Mouse (Mus musculus): ENCODE data around the gene Eva1c. TPM values are rescaled to one million over a fixed set of nuclear protein-coding genes. Genes with fewer than 3 reads are reported as not detected.

Gene Eva1c
- polyA plus RNA-seq, 1 experiment: 1.7 TPM

DNA sequence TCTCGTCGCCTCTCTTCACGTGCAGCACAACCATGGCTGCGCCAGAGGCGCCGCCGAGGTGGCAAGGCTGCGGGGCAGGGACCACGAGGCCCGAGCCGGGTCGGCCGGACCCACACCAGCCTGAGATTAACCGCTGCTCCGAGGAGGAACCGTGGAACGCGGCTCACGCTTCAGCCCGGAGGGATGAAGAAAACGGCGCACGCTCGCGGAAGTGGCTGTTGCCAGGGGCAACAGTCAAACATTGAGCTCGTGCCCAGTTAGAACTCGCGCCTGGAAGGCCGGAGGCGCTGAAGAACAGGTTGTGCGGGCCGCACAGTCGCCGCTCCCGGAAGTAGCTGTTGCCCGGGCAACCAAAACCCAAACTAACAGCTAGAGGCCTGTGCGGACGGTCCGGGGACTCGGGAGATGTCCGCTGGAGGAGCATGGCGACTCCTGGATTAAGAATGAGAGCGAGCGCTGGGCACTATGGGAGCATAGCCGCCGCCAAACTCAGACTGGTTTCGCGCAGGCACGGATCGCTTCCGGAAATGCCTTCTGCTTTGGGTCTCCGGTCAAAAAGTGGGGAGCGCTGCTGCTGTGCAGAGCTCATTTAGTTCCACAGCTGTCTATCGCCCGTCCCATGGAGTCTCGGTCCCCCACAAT, 108.3 kb downstream of the Eva1c start, which contains the start of gene Cfap298:
Cfap298 (minus strand) TSS at position 428 of the 642 bp plus-strand sequence.
- Histone ChIP-seq H3K4me1 (ENCODE audit: control insufficient read depth, insufficient read depth, insufficient read length) (no peaks in the 10 kb centered on the region; the same call in 1 of the 2 replicates), H3K27me3 (ENCODE audit: control insufficient read depth, insufficient read depth, low read length) (no peaks in the 10 kb centered on the region), H3K4me3 (ENCODE audit: extremely low read depth, insufficient read depth, insufficient read length) (peak within 1 kb of the TSS; percentile 89), H3K27ac (ENCODE audit: insufficient read depth, low read length) (peak within 1 kb of the TSS; percentile 66), H3K36me3 (ENCODE audit: control insufficient read depth, insufficient read depth, low read length) (peaks cover 3% of the 10 kb centered on the region)
- peak; percentile 84 to 93 for DNase-seq (ENCODE audit: low read depth in 1 of 2, low spot score in 2 of 2)
- under 1% methylated on average over 56 of the region's 56 CpGs for WGBS
- no peak for TF ChIP-seq CTCF (IDR thresholded peaks at IDR 0.05; ENCODE audit: extremely low read depth, insufficient read depth, insufficient read length, insufficient replicate concordance)

DNA sequence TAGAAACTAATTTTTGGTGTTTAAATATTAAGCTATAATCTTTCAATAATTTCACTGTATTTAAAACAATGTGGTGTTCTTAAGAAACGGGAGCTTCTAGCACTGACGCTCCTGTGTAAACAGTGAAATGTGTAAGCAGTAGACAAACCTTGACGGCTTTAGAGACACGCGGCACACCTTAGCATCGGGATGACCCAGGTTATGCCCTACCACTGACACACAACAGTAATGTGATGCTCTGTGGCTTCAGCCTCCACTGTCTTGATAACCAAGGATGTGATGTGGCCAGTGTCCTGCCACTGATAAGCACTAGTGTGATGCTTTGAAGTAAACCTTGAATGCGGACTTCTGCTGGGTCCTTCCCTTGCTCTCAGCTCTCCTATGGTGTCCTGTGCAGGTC, 114.7 kb downstream of the Eva1c start:
- H3K36me3 ChIP-seq (ENCODE audit: control insufficient read depth, insufficient read depth, low read length): peaks cover 14% of the 10 kb centered on the region
- H3K27me3 ChIP-seq (ENCODE audit: control insufficient read depth, insufficient read depth, low read length): no peaks in the 10 kb centered on the region
- DNase-seq (ENCODE audit: low read depth in 1 of 2, low spot score in 2 of 2): no peak
- TF ChIP-seq POLR2A (IDR thresholded peaks at IDR 0.05; ENCODE audit: low read depth, low read length): no peak
- H3K4me1 ChIP-seq (ENCODE audit: control insufficient read depth, insufficient read depth, insufficient read length): no peaks in the 10 kb centered on the region
- WGBS: 94% methylated on average over 7 of the region's 7 CpGs
- no peak overlapping the region for H3K4me3 ChIP-seq (ENCODE audit: extremely low read depth, insufficient read depth, insufficient read length)
- H3K27ac ChIP-seq (ENCODE audit: insufficient read depth, low read length): no peak overlapping the region

DNA sequence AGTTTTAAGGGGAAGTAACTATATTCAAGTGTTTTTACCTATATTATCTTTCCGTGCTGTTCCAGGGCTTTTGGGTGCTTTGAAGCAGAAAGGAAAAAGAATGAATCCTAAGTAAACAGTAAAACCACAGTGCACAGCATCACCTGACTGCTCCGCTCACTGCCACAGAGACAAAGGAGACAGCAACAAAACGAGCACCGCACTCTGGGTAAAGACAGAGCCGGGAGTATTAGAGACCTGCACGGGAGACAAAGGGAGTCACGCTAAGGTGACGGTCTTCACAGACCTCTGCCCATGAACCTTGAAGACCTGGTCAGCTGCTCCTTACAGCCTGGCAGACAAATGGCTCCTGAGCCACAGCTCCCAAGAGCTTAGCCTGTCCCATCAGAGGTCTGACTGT, 120.5 kb downstream of the Eva1c start:
- no peaks in the 10 kb centered on the region for H3K27me3 ChIP-seq (ENCODE audit: control insufficient read depth, insufficient read depth, low read length)
- TF ChIP-seq CTCF (IDR thresholded peaks at IDR 0.05; ENCODE audit: extremely low read depth, insufficient read depth, insufficient read length, insufficient replicate concordance) (no peak), POLR2A (IDR thresholded peaks at IDR 0.05; ENCODE audit: low read depth, low read length) (no peak)
- no peak for DNase-seq (ENCODE audit: low read depth in 1 of 2, low spot score in 2 of 2)
- WGBS: 96% methylated on average over 8 of the region's 8 CpGs
- H3K4me3 ChIP-seq (ENCODE audit: extremely low read depth, insufficient read depth, insufficient read length): no peak overlapping the region
- no peaks in the 10 kb centered on the region for H3K4me1 ChIP-seq (ENCODE audit: control insufficient read depth, insufficient read depth, insufficient read length)
- H3K27ac ChIP-seq (ENCODE audit: insufficient read depth, low read length): no peak overlapping the region
- peaks cover 23% of the 10 kb centered on the region for H3K36me3 ChIP-seq (ENCODE audit: control insufficient read depth, insufficient read depth, low read length)

DNA sequence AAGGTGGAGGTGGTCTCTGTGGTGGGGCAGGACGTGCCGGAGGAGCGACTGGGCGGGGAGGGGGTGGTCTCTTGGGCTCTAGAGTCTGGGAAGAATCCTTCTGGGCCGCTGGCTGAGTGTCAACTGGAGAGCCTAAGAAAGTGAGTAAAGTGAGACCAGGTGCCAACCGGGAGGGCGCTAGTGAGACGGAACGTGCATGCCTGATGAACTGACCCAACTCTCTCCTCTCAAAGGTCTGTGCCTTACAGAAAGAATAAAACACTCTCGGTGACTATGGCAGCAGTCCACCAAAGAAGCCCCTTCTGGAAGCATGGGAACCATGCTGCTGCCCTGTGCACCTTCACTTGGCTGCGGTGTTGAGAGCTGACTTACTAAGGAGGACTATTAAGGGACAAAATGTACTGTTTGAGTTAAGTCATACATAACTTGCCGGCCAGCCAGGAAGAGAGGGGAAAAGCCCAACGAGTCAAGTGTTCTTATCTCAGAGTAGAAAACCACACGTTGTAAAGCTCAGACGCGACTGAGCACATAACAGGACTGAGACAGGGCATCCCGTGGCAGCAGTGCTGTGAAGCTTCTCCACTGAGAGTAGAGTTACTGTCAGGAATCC, 123.9 kb downstream of the Eva1c start:
- WGBS: 85% methylated on average over 17 of the region's 17 CpGs
- TF ChIP-seq CTCF (IDR thresholded peaks at IDR 0.05; ENCODE audit: extremely low read depth, insufficient read depth, insufficient read length, insufficient replicate concordance): no peak
- no peak for TF ChIP-seq POLR2A (IDR thresholded peaks at IDR 0.05; ENCODE audit: low read depth, low read length)
- no peak overlapping the region for H3K27ac ChIP-seq (ENCODE audit: insufficient read depth, low read length)
- no peaks in the 10 kb centered on the region for H3K27me3 ChIP-seq (ENCODE audit: control insufficient read depth, insufficient read depth, low read length)
- DNase-seq (ENCODE audit: low read depth in 1 of 2, low spot score in 2 of 2): no peak
- no peak overlapping the region for H3K4me3 ChIP-seq (ENCODE audit: extremely low read depth, insufficient read depth, insufficient read length)
- peaks cover 19% of the 10 kb centered on the region for H3K36me3 ChIP-seq (ENCODE audit: control insufficient read depth, insufficient read depth, low read length)
- H3K4me1 ChIP-seq (ENCODE audit: control insufficient read depth, insufficient read depth, insufficient read length): no peaks in the 10 kb centered on the region

DNA sequence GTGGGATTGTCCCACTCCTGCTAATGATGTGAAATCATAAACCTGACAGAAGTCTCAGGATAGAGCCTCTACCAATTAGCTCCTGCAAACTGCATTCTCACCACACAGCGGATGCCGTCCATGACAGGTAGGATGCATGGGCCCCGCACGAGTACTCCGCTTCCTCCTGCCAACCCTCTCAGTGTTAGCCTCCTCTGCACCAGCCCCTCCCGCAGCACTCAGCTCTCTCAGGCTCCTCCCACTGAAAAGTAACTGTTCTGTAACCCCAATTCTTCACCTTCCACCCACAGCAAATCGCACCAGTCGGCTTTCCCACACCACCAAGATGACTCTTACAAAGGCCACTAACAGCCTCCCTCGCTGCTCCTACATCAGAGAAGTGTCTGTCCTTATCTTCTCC, 126.6 kb downstream of the Eva1c start:
- WGBS: 88% methylated on average over 9 of the region's 9 CpGs
- no peaks in the 10 kb centered on the region for H3K27me3 ChIP-seq (ENCODE audit: control insufficient read depth, insufficient read depth, low read length)
- peaks cover 18% of the 10 kb centered on the region for H3K36me3 ChIP-seq (ENCODE audit: control insufficient read depth, insufficient read depth, low read length)
- no peak overlapping the region for H3K27ac ChIP-seq (ENCODE audit: insufficient read depth, low read length)
- TF ChIP-seq CTCF (IDR thresholded peaks at IDR 0.05; ENCODE audit: extremely low read depth, insufficient read depth, insufficient read length, insufficient replicate concordance): no peak
- no peak for TF ChIP-seq POLR2A (IDR thresholded peaks at IDR 0.05; ENCODE audit: low read depth, low read length)
- no peaks in the 10 kb centered on the region for H3K4me1 ChIP-seq (ENCODE audit: control insufficient read depth, insufficient read depth, insufficient read length)
- H3K4me3 ChIP-seq (ENCODE audit: extremely low read depth, insufficient read depth, insufficient read length): no peak overlapping the region
- no peak for DNase-seq (ENCODE audit: low read depth in 1 of 2, low spot score in 2 of 2)

DNA sequence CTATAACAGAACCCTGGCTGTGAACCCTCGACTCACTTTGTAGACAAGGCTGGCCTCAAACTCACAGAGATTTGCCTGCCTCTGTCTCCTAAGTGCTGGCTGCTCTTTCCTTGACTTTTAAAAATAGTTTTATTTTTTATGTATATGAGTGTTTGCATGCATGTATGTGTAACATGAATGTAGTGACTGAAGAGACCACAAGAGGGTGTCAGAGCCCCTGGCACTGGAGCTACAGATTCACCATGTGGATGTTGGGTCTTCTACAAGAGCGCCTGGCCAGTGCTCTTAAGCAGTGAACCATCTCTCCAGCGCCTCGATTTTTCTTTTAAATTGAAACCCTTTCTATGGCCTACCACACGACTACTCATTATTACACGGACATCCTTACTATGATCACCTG, 127.3 kb downstream of the Eva1c start:
- no peaks in the 10 kb centered on the region for H3K27me3 ChIP-seq (ENCODE audit: control insufficient read depth, insufficient read depth, low read length)
- TF ChIP-seq POLR2A (IDR thresholded peaks at IDR 0.05; ENCODE audit: low read depth, low read length) (no peak), CTCF (IDR thresholded peaks at IDR 0.05; ENCODE audit: extremely low read depth, insufficient read depth, insufficient read length, insufficient replicate concordance) (no peak)
- no peak overlapping the region for H3K4me3 ChIP-seq (ENCODE audit: extremely low read depth, insufficient read depth, insufficient read length)
- H3K4me1 ChIP-seq (ENCODE audit: control insufficient read depth, insufficient read depth, insufficient read length): no peaks in the 10 kb centered on the region
- peaks cover 18% of the 10 kb centered on the region for H3K36me3 ChIP-seq (ENCODE audit: control insufficient read depth, insufficient read depth, low read length)
- DNase-seq (ENCODE audit: low read depth in 1 of 2, low spot score in 2 of 2): no peak
- 95% methylated on average over 6 of the region's 6 CpGs for WGBS
- H3K27ac ChIP-seq (ENCODE audit: insufficient read depth, low read length): no peak overlapping the region

Other genes starting within 250 kb of the Eva1c start
- 14.6 and 18.8 TPM in 2 replicates for gene Mis18a, start 99.3 kb upstream of the Eva1c start, polyA plus RNA-seq (2012; rRNA removed)
- 11.6 and 12.0 TPM in 2 replicates for gene Mrap, start 88.5 kb upstream of the Eva1c start, polyA plus RNA-seq (2012; rRNA removed)
- 6.0 and 6.4 TPM in 2 replicates for gene Urb1, start 16.3 kb upstream of the Eva1c start, polyA plus RNA-seq (2012; rRNA removed)
- 10.7 and 11.7 TPM in 2 replicates for gene Cfap298, start 108.4 kb downstream of the Eva1c start, polyA plus RNA-seq (2012; rRNA removed)
- gene Synj1, start 184.6 kb downstream of the Eva1c start, polyA plus RNA-seq (2012; rRNA removed): 25.1 and 32.9 TPM in 2 replicates
- gene Paxbp1, start 217.8 kb downstream of the Eva1c start, polyA plus RNA-seq (2012; rRNA removed): 10.4 and 11.9 TPM in 2 replicates

All from spleen, adult 2 months (tissue).